Mouse (Mus musculus): Measurements from ENCODE around the gene 2310022A10Rik. TPM values are rescaled to one million over a fixed set of nuclear protein-coding genes. Genes with fewer than 3 reads are reported as not detected.
A peak's percentile ranks its signal among the peaks of the same experiment; 100 is the strongest.

The 2310022A10Rik gene
- polyA plus RNA-seq, 1 experiment from 2014 or later: 34.7 TPM

DNA sequence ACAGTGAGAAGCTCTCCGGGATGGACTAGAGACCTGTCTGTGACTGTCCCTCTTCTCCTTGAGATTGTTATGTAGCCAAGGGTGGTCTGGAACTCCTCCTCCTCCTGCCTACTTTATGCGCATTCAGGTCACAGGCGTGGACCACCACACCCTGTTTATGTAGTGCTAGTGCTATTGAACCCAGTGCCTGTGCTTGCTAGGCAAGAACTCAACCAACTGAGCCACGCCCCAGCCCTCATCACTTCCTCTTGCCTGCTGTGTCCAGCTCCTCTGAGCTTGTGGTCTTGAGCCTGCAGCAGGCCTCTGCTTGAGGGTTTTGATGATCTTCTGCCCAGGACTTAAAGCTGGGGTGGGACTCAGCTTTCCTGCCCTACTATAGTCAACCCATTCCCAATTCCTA, 19.1 kb downstream of the 2310022A10Rik start:
- no peak overlapping the region for H3K27ac ChIP-seq
- peaks cover 90% of the 10 kb centered on the region for H3K36me3 ChIP-seq
- no peak for ATAC-seq (ENCODE audit: insufficient number of reproducible peaks, insufficient read depth, low FRiP score, low TSS enrichment, low read depth)

DNA sequence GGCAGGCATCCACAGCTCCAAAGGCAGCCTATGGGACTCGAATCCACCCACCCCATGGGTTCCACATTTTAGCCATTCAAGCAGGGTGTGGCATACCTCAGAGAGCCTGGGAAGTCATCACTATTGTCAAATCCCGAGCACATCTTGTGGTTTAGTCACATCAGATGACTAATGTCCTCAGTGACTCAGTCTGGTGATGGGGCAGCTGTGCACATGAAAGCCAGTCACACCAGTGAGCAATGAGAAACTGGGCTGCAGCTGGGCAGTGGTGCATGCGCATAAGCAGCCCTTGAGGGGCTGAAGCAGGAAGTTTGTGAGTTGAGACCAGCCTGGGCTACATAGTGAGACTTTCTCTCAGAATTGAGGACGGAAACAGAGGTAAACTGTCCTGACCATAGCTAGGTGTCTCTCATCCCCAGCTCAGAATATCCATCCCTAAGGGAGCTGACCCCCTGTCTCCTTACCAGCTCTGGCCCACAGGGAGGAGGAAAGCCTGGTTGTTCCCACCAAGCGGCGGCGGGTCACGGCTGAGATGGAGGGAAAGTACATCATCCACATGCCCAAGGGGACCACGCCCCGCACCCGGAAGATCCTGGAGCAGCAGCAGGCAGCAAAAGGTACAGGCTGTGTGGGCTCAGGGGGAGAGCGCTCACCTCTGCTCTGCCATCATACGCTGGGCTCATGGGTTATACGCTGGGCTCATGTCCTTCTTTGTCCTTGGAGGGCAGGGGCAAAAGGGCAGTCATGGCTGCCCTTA, 21.3 kb downstream of the 2310022A10Rik start:
- Histone ChIP-seq H3K27me3 (no peaks in the 10 kb centered on the region), H3K4me1 (replicated peaks) (no peaks in the 10 kb centered on the region), H3K9me3 (no peaks in the 10 kb centered on the region), H3K4me2 (no peak overlapping the region), H3K4me3 (replicated peaks) (no peak overlapping the region), H3K36me3 (peaks cover 92% of the 10 kb centered on the region), H3K9ac (replicated peaks) (no peak overlapping the region), H3K27ac (no peak overlapping the region)
- WGBS: 93% methylated on average over 14 of the region's 14 CpGs
- no peak for ATAC-seq (ENCODE audit: insufficient number of reproducible peaks, insufficient read depth, low FRiP score, low TSS enrichment, low read depth)

More for the DNA sequence above, 19.1 kb downstream of the 2310022A10Rik start:
- WGBS: 97% methylated on average over 4 of the region's 4 CpGs
- Histone ChIP-seq H3K4me1 (replicated peaks) (no peaks in the 10 kb centered on the region), H3K4me3 (replicated peaks) (no peak overlapping the region), H3K4me2 (no peak overlapping the region), H3K9me3 (no peaks in the 10 kb centered on the region), H3K9ac (replicated peaks) (no peak overlapping the region), H3K27me3 (no peaks in the 10 kb centered on the region)

DNA sequence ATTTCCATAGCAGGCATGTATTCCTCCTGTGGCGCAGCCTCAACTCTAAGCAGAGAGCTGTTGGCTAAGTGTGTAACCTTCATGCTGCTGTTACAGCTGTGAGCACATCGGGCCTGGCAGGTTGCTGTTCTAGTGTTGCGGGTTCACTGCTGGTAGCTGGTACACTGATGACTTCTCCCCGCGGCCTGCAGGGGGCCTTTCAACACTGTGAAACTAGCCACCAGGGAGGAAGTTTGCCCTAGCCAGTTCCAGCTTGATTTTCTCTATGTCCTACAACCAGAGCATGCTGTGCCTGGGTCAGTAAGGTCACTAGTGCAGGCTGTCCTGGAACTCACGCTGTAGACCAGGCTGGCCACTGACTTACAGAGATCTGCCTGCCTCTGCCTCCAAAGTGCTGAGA, 23.9 kb downstream of the 2310022A10Rik start:
- Histone ChIP-seq H3K4me2 (no peak overlapping the region), H3K4me3 (replicated peaks) (no peak overlapping the region), H3K9me3 (no peaks in the 10 kb centered on the region), H3K9ac (replicated peaks) (no peak overlapping the region), H3K36me3 (peaks cover 93% of the 10 kb centered on the region), H3K27ac (no peak overlapping the region), H3K27me3 (no peaks in the 10 kb centered on the region), H3K4me1 (replicated peaks) (no peaks in the 10 kb centered on the region)
- ATAC-seq (ENCODE audit: insufficient number of reproducible peaks, insufficient read depth, low FRiP score, low TSS enrichment, low read depth): no peak
- 66% methylated on average over 6 of the region's 6 CpGs for WGBS

DNA sequence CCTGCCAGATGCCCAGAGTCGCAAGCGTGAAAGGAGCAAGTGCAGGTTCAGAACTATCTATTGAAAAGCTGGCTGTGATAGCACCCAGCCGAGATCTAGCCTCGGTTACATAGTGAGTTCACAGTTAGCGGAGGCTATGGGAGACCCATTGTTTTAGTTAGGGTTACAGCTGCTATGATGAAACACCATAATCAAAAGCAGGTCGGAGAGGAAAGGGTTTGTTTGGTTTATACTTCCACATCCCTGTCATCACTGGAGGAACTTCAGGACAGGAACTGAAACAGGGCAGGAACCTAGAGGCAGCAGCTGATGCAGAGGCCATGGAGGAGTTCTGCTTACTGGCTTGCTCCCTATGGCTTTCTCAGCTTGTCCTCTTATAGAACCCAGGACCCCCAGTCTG, 24.6 kb downstream of the 2310022A10Rik start:
- Histone ChIP-seq H3K4me3 (replicated peaks) (no peak overlapping the region), H3K4me1 (replicated peaks) (no peaks in the 10 kb centered on the region), H3K27ac (no peak overlapping the region), H3K36me3 (peaks cover 93% of the 10 kb centered on the region), H3K9me3 (no peaks in the 10 kb centered on the region), H3K9ac (replicated peaks) (no peak overlapping the region), H3K27me3 (no peaks in the 10 kb centered on the region), H3K4me2 (no peak overlapping the region)
- WGBS: 93% methylated on average over 6 of the region's 6 CpGs
- ATAC-seq (ENCODE audit: insufficient number of reproducible peaks, insufficient read depth, low FRiP score, low TSS enrichment, low read depth): no peak

DNA sequence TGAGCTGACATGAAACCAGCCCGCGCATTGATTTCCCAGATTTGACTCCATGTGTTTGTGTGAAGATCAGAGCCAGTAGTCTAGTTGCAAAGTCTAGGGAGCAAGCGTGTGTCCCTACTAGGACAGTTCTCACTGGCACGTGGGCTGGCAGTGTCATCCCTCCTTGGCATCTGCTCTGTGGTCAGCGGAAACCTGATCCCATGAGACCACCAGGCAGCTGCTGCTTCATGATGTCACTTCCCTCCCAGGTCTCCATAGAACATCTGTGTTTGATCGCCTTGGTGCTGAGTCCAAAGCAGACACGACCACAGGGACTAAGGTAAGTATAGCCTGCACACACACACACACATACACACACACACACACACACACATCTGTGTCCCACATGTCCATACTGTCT, 25.4 kb downstream of the 2310022A10Rik start:
- Histone ChIP-seq H3K9me3 (no peaks in the 10 kb centered on the region), H3K4me3 (replicated peaks) (no peak overlapping the region), H3K27ac (no peak overlapping the region), H3K27me3 (no peaks in the 10 kb centered on the region), H3K4me1 (replicated peaks) (no peaks in the 10 kb centered on the region), H3K9ac (replicated peaks) (no peak overlapping the region), H3K36me3 (peaks cover 98% of the 10 kb centered on the region), H3K4me2 (no peak overlapping the region)
- no peak for ATAC-seq (ENCODE audit: insufficient number of reproducible peaks, insufficient read depth, low FRiP score, low TSS enrichment, low read depth)
- 54% methylated on average over 7 of the region's 7 CpGs for WGBS

DNA sequence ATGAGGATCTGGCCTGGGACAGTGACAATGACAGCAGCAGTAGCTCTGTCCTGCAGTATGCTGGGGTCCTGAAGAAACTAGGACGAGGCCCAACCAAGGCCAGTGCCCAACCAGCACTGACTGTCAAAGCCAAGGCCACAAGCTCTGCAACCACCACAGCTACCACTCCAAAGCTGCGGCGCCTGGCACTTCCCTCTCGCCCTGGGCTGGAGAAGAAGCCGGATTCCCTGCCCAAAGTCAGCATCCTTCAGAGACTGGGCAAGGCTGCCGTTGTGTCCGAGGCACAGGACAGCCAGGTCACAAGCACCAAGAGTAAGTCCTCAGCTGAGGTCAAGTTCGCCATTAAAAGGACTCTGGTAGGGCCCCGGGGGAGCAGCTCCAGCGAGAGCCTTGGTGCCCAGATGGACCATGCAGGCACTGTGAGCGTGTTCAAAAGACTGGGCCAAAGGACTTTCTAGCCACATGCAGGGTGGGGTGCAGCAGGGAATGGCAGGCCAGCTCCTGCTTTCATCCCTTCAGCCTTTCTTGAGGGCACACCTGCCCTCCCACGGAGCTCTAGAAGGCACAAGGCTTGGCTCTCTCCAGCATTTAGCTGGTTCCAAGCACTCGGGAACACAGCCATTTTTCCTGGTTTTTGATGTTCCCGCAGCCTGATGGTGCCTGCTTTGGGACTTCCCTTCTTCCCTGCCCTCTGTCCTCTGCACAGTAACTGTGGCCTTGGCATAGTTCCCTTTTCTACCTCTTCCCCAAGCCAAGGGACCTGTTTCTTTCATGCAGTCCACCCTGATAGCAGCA, 27.5 kb downstream of the 2310022A10Rik start:
- 88% methylated on average over 14 of the region's 14 CpGs for WGBS
- Histone ChIP-seq H3K9me3 (no peaks in the 10 kb centered on the region), H3K9ac (replicated peaks) (no peak overlapping the region), H3K4me3 (replicated peaks) (no peak overlapping the region), H3K27me3 (no peaks in the 10 kb centered on the region), H3K27ac (no peak overlapping the region), H3K4me2 (no peak overlapping the region), H3K36me3 (peaks cover 96% of the 10 kb centered on the region), H3K4me1 (replicated peaks) (no peaks in the 10 kb centered on the region)
- ATAC-seq (ENCODE audit: insufficient number of reproducible peaks, insufficient read depth, low FRiP score, low TSS enrichment, low read depth): no peak

DNA sequence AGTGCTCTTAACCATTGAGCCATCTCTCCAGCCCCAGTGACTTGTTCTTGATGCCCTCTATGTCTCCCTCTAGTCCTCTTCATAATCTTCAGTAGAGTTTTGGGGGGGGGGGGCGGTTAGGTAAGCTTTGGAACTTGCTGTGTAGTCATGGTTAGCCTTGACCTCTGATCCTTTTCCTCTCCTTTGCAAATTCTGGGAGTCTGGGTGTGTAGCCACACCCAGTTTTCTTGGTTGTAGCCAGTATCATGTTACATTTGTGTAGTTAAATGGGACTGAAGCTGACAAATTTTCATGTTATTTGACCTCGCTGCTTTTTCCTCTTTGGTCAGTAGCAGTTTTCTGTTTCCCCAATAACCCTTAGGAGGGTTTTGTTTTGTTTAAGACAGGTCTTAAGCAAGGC, 33.8 kb downstream of the 2310022A10Rik start:
- no peak for ATAC-seq (ENCODE audit: insufficient number of reproducible peaks, insufficient read depth, low FRiP score, low TSS enrichment, low read depth)
- no peak overlapping the region for H3K4me2 ChIP-seq
- H3K4me1 ChIP-seq (replicated peaks): no peaks in the 10 kb centered on the region; the same call in 1 of the 2 replicates
- peaks cover 37% of the 10 kb centered on the region for H3K36me3 ChIP-seq
- H3K9ac ChIP-seq (replicated peaks): no peak overlapping the region
- H3K4me3 ChIP-seq (replicated peaks): no peak overlapping the region
- 74% methylated on average over 2 of the region's 2 CpGs for WGBS
- H3K9me3 ChIP-seq: no peaks in the 10 kb centered on the region
- H3K27ac ChIP-seq: no peak overlapping the region
- H3K27me3 ChIP-seq: no peaks in the 10 kb centered on the region

DNA sequence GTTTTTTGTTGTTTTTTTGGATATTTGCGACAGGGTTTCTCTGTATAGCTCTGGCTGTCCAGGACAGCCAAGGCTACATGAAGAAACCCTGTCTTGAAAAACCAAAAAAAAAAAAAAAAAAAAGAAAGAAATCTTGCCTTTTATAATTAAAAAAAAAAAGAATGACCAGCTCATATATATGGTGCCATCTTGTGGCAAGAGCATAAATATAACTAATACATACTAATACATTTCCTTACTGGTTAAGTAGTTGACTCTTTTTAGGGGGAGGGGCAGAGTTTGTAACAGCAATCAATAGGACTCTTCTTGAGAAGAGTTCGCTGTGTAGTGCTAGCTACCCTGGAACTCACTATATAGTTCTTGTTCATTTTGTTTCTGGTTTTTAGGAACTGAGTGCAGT, 34.7 kb downstream of the 2310022A10Rik start:
- Histone ChIP-seq H3K9me3 (no peaks in the 10 kb centered on the region), H3K4me2 (no peak overlapping the region), H3K27ac (no peak overlapping the region), H3K27me3 (no peaks in the 10 kb centered on the region), H3K9ac (replicated peaks) (no peak overlapping the region), H3K4me1 (replicated peaks) (peaks cover 2% of the 10 kb centered on the region), H3K36me3 (peaks cover 28% of the 10 kb centered on the region), H3K4me3 (replicated peaks) (no peak overlapping the region)
- no peak for ATAC-seq (ENCODE audit: insufficient number of reproducible peaks, insufficient read depth, low FRiP score, low TSS enrichment, low read depth)
- WGBS: 88% methylated on average over 2 of the region's 2 CpGs

DNA sequence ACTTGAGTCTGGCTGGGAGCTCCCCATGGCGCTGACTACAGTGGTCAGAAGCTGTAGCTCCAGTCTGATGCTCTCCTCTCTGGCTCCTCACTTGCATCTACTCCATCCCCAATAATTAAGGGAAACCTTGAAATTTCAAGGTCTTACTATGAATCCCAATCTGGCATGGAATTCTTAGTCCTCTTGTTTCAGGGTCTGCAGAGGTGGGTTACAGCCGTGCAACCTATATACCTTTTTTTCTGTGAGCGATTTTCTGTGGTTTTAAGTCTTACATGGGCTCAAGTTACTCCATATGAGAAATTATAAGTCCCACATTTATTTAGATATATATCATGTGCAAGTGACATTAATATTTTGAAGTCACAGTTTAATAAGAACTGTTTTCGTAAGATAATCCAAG, 37.1 kb downstream of the 2310022A10Rik start:
- Histone ChIP-seq H3K27me3 (no peaks in the 10 kb centered on the region), H3K36me3 (peaks cover 12% of the 10 kb centered on the region; the same call in 1 of the 2 replicates), H3K9ac (replicated peaks) (no peak overlapping the region), H3K9me3 (no peaks in the 10 kb centered on the region), H3K27ac (no peak overlapping the region), H3K4me2 (no peak overlapping the region), H3K4me1 (replicated peaks) (peaks cover 11% of the 10 kb centered on the region), H3K4me3 (replicated peaks) (no peak overlapping the region)
- ATAC-seq (ENCODE audit: insufficient number of reproducible peaks, insufficient read depth, low FRiP score, low TSS enrichment, low read depth): no peak
- WGBS: 92% methylated on average over 4 of the region's 4 CpGs

DNA sequence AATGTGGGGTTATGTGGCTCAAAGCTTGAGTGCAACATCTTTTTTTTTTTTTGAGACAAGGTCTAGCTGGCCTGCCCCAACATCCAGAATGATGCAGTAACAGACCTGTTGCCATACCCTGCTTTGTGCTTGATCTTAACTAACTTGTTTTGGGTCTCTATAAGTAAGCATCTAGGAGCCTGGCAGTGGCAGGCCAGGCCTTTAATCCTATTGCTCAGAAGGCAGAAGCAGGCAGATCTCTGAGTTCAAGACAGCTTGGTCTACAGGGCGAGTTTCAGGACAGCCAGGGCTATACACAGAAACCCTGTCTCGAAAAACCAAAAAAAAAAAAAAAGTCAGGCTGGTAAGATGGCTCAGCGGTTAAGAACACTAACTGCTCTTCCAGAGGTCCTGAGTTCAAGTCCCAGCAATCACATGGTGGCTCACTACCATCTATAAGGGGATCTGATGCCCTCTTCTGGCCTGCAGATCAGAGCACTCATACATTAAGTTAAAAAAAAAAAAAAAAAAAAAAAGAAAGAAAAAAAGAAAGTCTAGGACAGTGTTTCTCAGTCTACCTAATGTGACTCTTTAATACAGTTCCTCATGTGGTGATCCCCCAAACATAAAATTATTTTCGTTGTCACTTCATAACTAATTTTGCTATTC, 37.7 kb downstream of the 2310022A10Rik start:
- no peak for ATAC-seq (ENCODE audit: insufficient number of reproducible peaks, insufficient read depth, low FRiP score, low TSS enrichment, low read depth)
- 56% methylated on average over 4 of the region's 4 CpGs for WGBS
- peaks cover 6% of the 10 kb centered on the region; the same call in 1 of the 2 replicates for H3K36me3 ChIP-seq
- H3K4me3 ChIP-seq (replicated peaks): peak overlapping the region; percentile 63
- peaks cover 11% of the 10 kb centered on the region for H3K4me1 ChIP-seq (replicated peaks)
- no peaks in the 10 kb centered on the region for H3K9me3 ChIP-seq
- no peaks in the 10 kb centered on the region for H3K27me3 ChIP-seq
- H3K27ac ChIP-seq: peak overlapping the region; percentile 98
- H3K4me2 ChIP-seq: peak overlapping the region; percentile 78
- peak overlapping the region; percentile 80; the same call in 1 of the 2 replicates for H3K9ac ChIP-seq (replicated peaks)

All from limb, embryonic 12.5 days (tissue).